In the genomic region with DNA sequence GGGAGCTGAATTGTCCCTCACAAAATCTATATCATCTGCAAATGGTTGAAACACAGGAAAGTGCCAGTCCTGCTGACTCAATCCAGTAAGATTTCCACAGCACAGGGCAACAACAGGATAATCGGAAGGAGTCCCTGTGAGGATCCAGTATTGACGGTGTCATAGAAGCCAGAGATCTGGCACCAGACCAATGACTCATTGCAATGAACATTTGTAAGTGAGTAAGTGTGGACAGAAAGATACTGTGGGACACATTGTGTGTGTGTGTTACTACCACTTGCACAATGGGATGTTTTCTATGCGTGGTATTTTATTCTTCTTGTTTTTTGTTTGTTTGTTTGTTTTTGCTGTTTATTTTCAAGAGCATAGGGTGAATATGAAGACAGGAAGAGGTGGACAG, we compare ENCODE assay signal across 19 mouse cellular contexts.
"Had no signal": no experiment of that assay in that cellular context is flagged by ENCODE, and none has a peak within 500 bp of the region (broad histone marks: within the 10 kb centered on the region; RNA-seq: fewer than 3 reads in every experiment).

No protein-coding gene starts in this region.

- H3K27ac ChIP-seq: limb, embryonic 10.5 days; limb, embryonic 13.5 days; liver, embryonic 12.5 days; liver, embryonic 15.5 days; lung, embryonic 15.5 days; midbrain, embryonic 10.5 days; midbrain, embryonic 13.5 days; neural tube, embryonic 13.5 days had no signal

- H3K27me3 ChIP-seq: limb, embryonic 13.5 days; liver, embryonic 12.5 days; liver, embryonic 15.5 days; lung, embryonic 15.5 days; megakaryocyte, embryonic 14.5 days; midbrain, embryonic 13.5 days; neural tube, embryonic 13.5 days had no signal

- H3K4me1 ChIP-seq: limb, embryonic 10.5 days; limb, embryonic 13.5 days; liver, embryonic 12.5 days; liver, embryonic 15.5 days; lung, embryonic 15.5 days; megakaryocyte, embryonic 14.5 days; midbrain, embryonic 10.5 days; midbrain, embryonic 13.5 days; neural tube, embryonic 13.5 days had no signal

- H3K4me3 ChIP-seq: limb, embryonic 10.5 days; limb, embryonic 13.5 days; liver, embryonic 12.5 days; liver, embryonic 15.5 days; lung, embryonic 15.5 days; megakaryocyte, embryonic 14.5 days; midbrain, embryonic 10.5 days; midbrain, embryonic 13.5 days; myocyte; neural tube, embryonic 13.5 days had no signal

- DNase-seq: kidney, postnatal 14 days; kidney, postnatal 4 days; liver; lung, adult 18-20 months; lung, postnatal 10 days; lung, postnatal 36 days; retina, postnatal 1 day; thymus, adult 18-20 months; thymus, postnatal 4 days had no signal
